Mouse (Mus musculus) regulatory T cell (primary cell): ENCODE measurements around the gene Grik4.
"Not testable (repeated sequence)": the region's sequence is repeated elsewhere in the genome, so short reads cannot be mapped to it uniquely, and the experiment has no call there.

ENCODE experiments used
- in situ Hi-C: fragments of 300-600 bp; cut with MboI, MseI; formaldehyde crosslinking; loops from one replicate; pipeline ENCODE4 v1.15.1; 2025; ENCODE audit warnings: high pct_unique_total_duplicates

The Grik4 gene

GRCm38 (mm10) chr9:42799242-42799641 lies 145.1 kb downstream of the Grik4 start:
- in situ Hi-C loops = no loop called here

- in situ Hi-C loops = no loop called here
Measured at GRCm38 (mm10) chr9:42798280-42798679, 146.0 kb downstream of the Grik4 start.

- in situ Hi-C loops = no loop called here
Measured at GRCm38 (mm10) chr9:42797276-42797675, 147.0 kb downstream of the Grik4 start.

GRCm38 (mm10) chr9:42795881-42796280 lies 148.4 kb downstream of the Grik4 start:
- in situ Hi-C loops = no loop called here

- in situ Hi-C loops = no loop called here
Measured at GRCm38 (mm10) chr9:42794006-42794405, 150.3 kb downstream of the Grik4 start.

GRCm38 (mm10) chr9:42793581-42793980 lies 150.7 kb downstream of the Grik4 start:
- in situ Hi-C loops = no loop called here

- in situ Hi-C loops = no loop called here
Measured at GRCm38 (mm10) chr9:42792381-42792780, 151.9 kb downstream of the Grik4 start.

- in situ Hi-C loops = no loop called here
Measured at GRCm38 (mm10) chr9:42791779-42792178, 152.5 kb downstream of the Grik4 start.

GRCm38 (mm10) chr9:42791346-42791745 lies 152.9 kb downstream of the Grik4 start:
- in situ Hi-C loops = no loop called here

GRCm38 (mm10) chr9:42788471-42788870 lies 155.8 kb downstream of the Grik4 start:
- in situ Hi-C loops = loop anchor here (5.0 kb wide), 1 partner anchor 154 kb away; the partner anchor contains the start of gene Grik4

- in situ Hi-C loops = loop anchor here (5.0 kb wide), 1 partner anchor 155 kb away; the partner anchor contains the start of gene Grik4
Measured at GRCm38 (mm10) chr9:42786882-42787281, 157.4 kb downstream of the Grik4 start.

- in situ Hi-C loops = loop anchor here (5.0 kb wide), 1 partner anchor 156 kb away; the partner anchor contains the start of gene Grik4
Measured at GRCm38 (mm10) chr9:42786286-42786685, 158.0 kb downstream of the Grik4 start.

- in situ Hi-C loops = loop anchor here (5.0 kb wide), 1 partner anchor 157 kb away; the partner anchor contains the start of gene Grik4
Measured at GRCm38 (mm10) chr9:42785173-42785830, 159.0 kb downstream of the Grik4 start.

GRCm38 (mm10) chr9:42783248-42783903 lies 160.9 kb downstream of the Grik4 start:
- in situ Hi-C loops = no loop called here

GRCm38 (mm10) chr9:42778471-42779263 lies 165.6 kb downstream of the Grik4 start:
- in situ Hi-C loops = not testable (repeated sequence)

- in situ Hi-C loops = no loop called here
Measured at GRCm38 (mm10) chr9:42777913-42778312, 166.4 kb downstream of the Grik4 start.

- in situ Hi-C loops = no loop called here
Measured at GRCm38 (mm10) chr9:42776804-42777203, 167.5 kb downstream of the Grik4 start.

GRCm38 (mm10) chr9:42764823-42765560 lies 179.3 kb downstream of the Grik4 start:
- in situ Hi-C loops = no loop called here

GRCm38 (mm10) chr9:42758682-42759205 lies 185.5 kb downstream of the Grik4 start:
- in situ Hi-C loops = no loop called here

- in situ Hi-C loops = no loop called here
Measured at GRCm38 (mm10) chr9:42757012-42757640, 187.2 kb downstream of the Grik4 start.

GRCm38 (mm10) chr9:42754699-42755098 lies 189.6 kb downstream of the Grik4 start:
- in situ Hi-C loops = no loop called here
